ENCODE assay signal across 8 mouse cellular contexts in the genomic region with DNA sequence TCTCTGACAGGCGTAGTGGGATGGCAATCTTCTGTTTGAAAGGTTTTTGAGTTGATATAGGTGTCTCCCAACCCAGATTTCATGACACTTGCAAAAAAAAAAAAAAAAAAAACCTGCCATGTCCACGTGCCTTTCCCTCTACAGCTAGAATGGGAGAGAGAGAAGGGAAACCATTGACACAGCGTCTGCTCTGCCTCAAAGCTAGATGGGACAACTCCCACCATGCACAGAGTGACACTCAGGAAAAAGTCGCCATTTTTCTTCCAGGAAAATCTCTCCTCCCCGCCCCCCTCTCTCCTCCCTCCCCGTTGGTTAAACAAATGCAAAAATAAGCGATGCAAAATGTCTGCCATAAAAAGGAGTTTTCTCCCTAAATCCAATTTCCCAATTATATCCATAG.
A peak's percentile ranks its signal among the peaks of the same experiment; 100 is the strongest.
DNase-seq lines count a peak whose midpoint lies in the region; ATAC-seq and TF ChIP-seq lines count a peak whose summit lies in the region.

No protein-coding gene starts in this region.

- H3K36me3 ChIP-seq in intestine, embryonic 14.5 days (ENCODE audit: control insufficient read depth, insufficient read depth, low read length), result no peaks in the 10 kb centered on the region
- H3K36me3 ChIP-seq in intestine, postnatal 0 days (ENCODE audit: control insufficient read depth, insufficient read depth), result no peaks in the 10 kb centered on the region
- no peaks in the 10 kb centered on the region for H3K36me3 ChIP-seq in forebrain, embryonic 13.5 days (ENCODE audit: poor library complexity, severe bottlenecking)
- H3K36me3 ChIP-seq in limb, embryonic 15.5 days, result no peaks in the 10 kb centered on the region

- no peak overlapping the region for H3K9ac ChIP-seq in intestine, embryonic 14.5 days (ENCODE audit: low read length)
- no peak overlapping the region for H3K9ac ChIP-seq in intestine, postnatal 0 days (ENCODE audit: low read depth, low read length)
- H3K9ac ChIP-seq in forebrain, embryonic 13.5 days, result peak overlapping the region; percentile 65
- no peak overlapping the region for H3K9ac ChIP-seq in limb, embryonic 15.5 days

- WGBS in intestine, embryonic 14.5 days, result 36% methylated on average over 7 of the region's 7 CpGs
- 57% methylated on average over 7 of the region's 7 CpGs for WGBS in intestine, postnatal 0 days
- 39% methylated on average over 7 of the region's 7 CpGs for WGBS in forebrain, embryonic 13.5 days
- 44% methylated on average over 7 of the region's 7 CpGs for WGBS in limb, embryonic 15.5 days

- TF ChIP-seq CTCF in intestine, postnatal 0 days (IDR thresholded peaks at IDR 0.05; ENCODE audit: low read depth), result no peak

- no peak for ATAC-seq in intestine, embryonic 14.5 days (replicated peaks; ENCODE audit: low FRiP score, low TSS enrichment, low read depth)
- no peak for ATAC-seq in intestine, postnatal 0 days
- ATAC-seq in forebrain, embryonic 13.5 days, result peak; percentile 20; the same call in 1 of the 2 replicates
- no peak for ATAC-seq in limb, embryonic 15.5 days (ENCODE audit: insufficient number of reproducible peaks, low FRiP score, low TSS enrichment, low read depth)
- no peak for ATAC-seq in inflammation-experienced regulatory T-cells, adult 6 months

- H3K4me3 ChIP-seq in intestine, embryonic 14.5 days (ENCODE audit: low read depth, low read length), result no peak overlapping the region
- no peak overlapping the region for H3K4me3 ChIP-seq in intestine, postnatal 0 days (ENCODE audit: low read depth, low read length)
- H3K4me3 ChIP-seq in forebrain, embryonic 13.5 days, result no peak overlapping the region
- H3K4me3 ChIP-seq in limb, embryonic 15.5 days, result peak overlapping the region; percentile 35; the same call in 1 of the 2 replicates

- no peak for DNase-seq in intestine, embryonic 14.5 days (ENCODE audit: low spot score)
- DNase-seq in brain, adult 2 months (ENCODE audit: low read depth, low spot score), result peak; percentile 28
- no peak for DNase-seq in cerebellum, postnatal 4 days (ENCODE audit: low spot score in 2 of 2)
- DNase-seq in layer of hippocampus, adult 8-10 months (ENCODE audit: low spot score in 2 of 2), result no peak

- H3K27me3 ChIP-seq in intestine, embryonic 14.5 days (replicated peaks; ENCODE audit: control insufficient read depth, insufficient read depth, low read length), result no peaks in the 10 kb centered on the region
- no peaks in the 10 kb centered on the region for H3K27me3 ChIP-seq in intestine, postnatal 0 days (replicated peaks; ENCODE audit: control insufficient read depth, insufficient read depth, low read length)
- H3K27me3 ChIP-seq in forebrain, embryonic 13.5 days, result no peaks in the 10 kb centered on the region
- H3K27me3 ChIP-seq in limb, embryonic 15.5 days, result no peaks in the 10 kb centered on the region

- H3K27ac ChIP-seq in intestine, embryonic 14.5 days (ENCODE audit: low read depth), result peak overlapping the region; percentile 96
- H3K27ac ChIP-seq in intestine, postnatal 0 days (ENCODE audit: low read depth, low read length), result no peak overlapping the region
- H3K27ac ChIP-seq in forebrain, embryonic 13.5 days, result peak overlapping the region; percentile 99
- H3K27ac ChIP-seq in limb, embryonic 15.5 days, result peak overlapping the region; percentile 96

- no peaks in the 10 kb centered on the region for H3K9me3 ChIP-seq in intestine, embryonic 14.5 days (ENCODE audit: control insufficient read depth, low read length)
- no peaks in the 10 kb centered on the region for H3K9me3 ChIP-seq in intestine, postnatal 0 days (ENCODE audit: control insufficient read depth)
- no peaks in the 10 kb centered on the region for H3K9me3 ChIP-seq in forebrain, embryonic 13.5 days (replicated peaks)
- H3K9me3 ChIP-seq in limb, embryonic 15.5 days, result no peaks in the 10 kb centered on the region

- H3K4me1 ChIP-seq in intestine, embryonic 14.5 days (replicated peaks; ENCODE audit: control insufficient read depth, insufficient read depth, low read length), result peaks cover 22% of the 10 kb centered on the region
- H3K4me1 ChIP-seq in intestine, postnatal 0 days (replicated peaks; ENCODE audit: control insufficient read depth, insufficient read depth, low read length), result 0 out of 2 replicates have a peak, but pooled peaks cover 3% of the 10 kb centered on the region
- peaks cover 37% of the 10 kb centered on the region for H3K4me1 ChIP-seq in forebrain, embryonic 13.5 days
- peaks cover 27% of the 10 kb centered on the region for H3K4me1 ChIP-seq in limb, embryonic 15.5 days

- peak overlapping the region; percentile 59 for H3K4me2 ChIP-seq in intestine, embryonic 14.5 days (ENCODE audit: low read length)
- H3K4me2 ChIP-seq in intestine, postnatal 0 days (replicated peaks; ENCODE audit: low read depth), result no peak overlapping the region
- H3K4me2 ChIP-seq in forebrain, embryonic 13.5 days, result peak overlapping the region; percentile 57
- H3K4me2 ChIP-seq in limb, embryonic 15.5 days, result peak overlapping the region; percentile 54
